Mouse (Mus musculus) liver, postnatal 0 days (tissue): Measurements from ENCODE around the gene Chd9.

ENCODE experiments used
- CTCF ChIP-seq: sonication (generic); IDR thresholded peaks from 2 replicates; pipeline ENCODE4 v1.5.1; 2016; ENCODE audit warnings: antibody characterized with exemption, low read depth
- EP300 ChIP-seq: IDR thresholded peaks from 2 replicates; pipeline ENCODE4 v1.6.1; 2016; ENCODE audit warnings: antibody characterized with exemption, low read depth, mild to moderate bottlenecking

DNA sequence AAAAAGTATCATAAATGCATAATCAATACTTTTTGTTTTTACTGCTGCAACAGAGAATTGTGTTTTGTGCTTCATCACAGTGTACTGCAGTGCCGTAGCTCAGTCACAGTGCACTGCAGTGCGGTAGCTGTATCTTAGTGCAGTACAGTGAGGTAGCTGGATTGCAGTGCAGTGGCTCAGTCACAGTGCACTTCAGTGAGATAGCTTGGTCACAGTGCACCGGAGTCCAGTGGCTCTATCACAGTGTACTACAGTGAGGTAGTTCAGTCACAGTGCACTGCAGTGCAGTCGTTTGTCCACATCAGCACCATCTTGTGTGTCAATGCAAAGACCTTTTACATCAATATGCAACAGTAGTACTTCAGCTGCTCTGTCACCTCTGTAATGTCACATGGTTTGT, 140.2 kb downstream of the Chd9 start:
- no peak for TF ChIP-seq CTCF
- TF ChIP-seq EP300 = no peak
